25 mouse cellular contexts compared by ENCODE assay signal in the genomic region with DNA sequence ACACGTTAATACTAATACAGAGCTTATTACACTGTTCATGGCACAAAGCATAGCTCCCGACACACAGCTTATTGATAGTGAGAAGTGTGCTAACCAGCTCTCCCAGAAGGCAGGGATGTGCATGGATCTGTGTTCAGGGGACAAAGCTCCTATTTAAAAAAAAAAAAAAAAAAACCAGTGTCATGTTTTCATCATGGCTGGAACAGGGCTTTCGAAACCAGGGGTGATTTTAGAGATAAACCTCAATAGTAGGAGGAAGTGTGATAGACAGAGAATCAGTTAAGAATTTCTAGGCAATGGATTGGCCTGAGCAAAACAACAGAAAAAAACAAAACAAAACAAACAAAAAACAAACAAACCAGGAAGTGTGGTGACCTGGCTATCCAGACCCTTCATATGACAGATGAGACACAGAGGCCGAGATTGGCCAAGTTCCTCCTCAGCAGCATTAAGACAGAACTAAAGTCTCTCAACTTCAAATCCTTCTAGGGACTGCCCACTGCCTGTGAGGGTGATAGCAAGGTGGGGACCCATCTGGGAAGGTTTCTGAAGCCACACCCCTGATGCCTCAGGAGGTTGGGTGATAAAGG. TPM values are rescaled to one million over a fixed set of nuclear protein-coding genes. Genes with fewer than 3 reads are reported as not detected.
DNase-seq lines count a peak whose midpoint lies in the region; ATAC-seq and TF ChIP-seq lines count a peak whose summit lies in the region.
"Had no signal": no experiment of that assay in that cellular context is flagged by ENCODE, and none has a peak within 500 bp of the region (broad histone marks: within the 10 kb centered on the region; RNA-seq: fewer than 3 reads in every experiment).

No protein-coding gene starts in this region.

- dilution Hi-C loops in CH12.LX (cut with MboI; ENCODE audit: extremely low pct_ligation_motif_present, extremely low pct_unique_long_range_greater_than_20kb, low sequenced_read_pairs) = no loop called here

- in situ Hi-C loops in CH12.LX (cut with MboI; ENCODE audit: low pct_ligation_motif_present, low pct_unique_long_range_greater_than_20kb, low sequenced_read_pairs) = no loop called here

- H3K36me3 ChIP-seq in CH12.LX (replicated peaks in 1 of 2; ENCODE audit: control insufficient read depth in 1 of 2, insufficient read depth in 1 of 2, low read length in 1 of 2) = peaks cover 0 to 18% of the 10 kb centered on the region in 2 experiments
- H3K36me3 ChIP-seq in hindbrain, embryonic 12.5 days = no peaks in the 10 kb centered on the region
- H3K36me3 ChIP-seq: heart, embryonic 10.5 days; limb, embryonic 13.5 days; liver, embryonic 13.5 days; midbrain, embryonic 12.5 days had no signal

- no peak for TF ChIP-seq POLR2A in CH12.LX (IDR thresholded peaks at IDR 0.05; ENCODE audit: low read depth, low read length)

- TF ChIP-seq RAD21 in CH12.LX (IDR thresholded peaks at IDR 0.05; ENCODE audit: low read depth, low read length) = no peak

- H3K4me2 ChIP-seq in CH12.LX (ENCODE audit: insufficient read depth, low read depth, poor library complexity, severe bottlenecking) = no peak overlapping the region
- no peak overlapping the region for H3K4me2 ChIP-seq in hindbrain, embryonic 12.5 days (replicated peaks)
- H3K4me2 ChIP-seq: forebrain, embryonic 13.5 days; limb, embryonic 13.5 days; liver, embryonic 13.5 days; lung, embryonic 14.5 days; midbrain, embryonic 12.5 days had no signal

- ATAC-seq in monocyte, adult 5-6 weeks (replicated peaks; ENCODE audit: insufficient number of reproducible peaks, low FRiP score, low TSS enrichment, poor library complexity, severe bottlenecking) = peak; percentile 41
- ATAC-seq in hindbrain, embryonic 12.5 days (ENCODE audit: low FRiP score) = no peak
- ATAC-seq: forebrain, embryonic 13.5 days; hindbrain, embryonic 16.5 days; intestine, embryonic 16.5 days; Patski had no signal

- no peaks in the 10 kb centered on the region for H3K27me3 ChIP-seq in CH12.LX (replicated peaks)
- H3K27me3 ChIP-seq in hindbrain, embryonic 12.5 days = peaks cover 9% of the 10 kb centered on the region
- H3K27me3 ChIP-seq: Patski had no signal

- H3K9me3 ChIP-seq in CH12.LX (replicated peaks; ENCODE audit: low read length) = peaks cover under 1% of the 10 kb centered on the region
- H3K9me3 ChIP-seq in hindbrain, embryonic 12.5 days (replicated peaks) = no peaks in the 10 kb centered on the region
- H3K9me3 ChIP-seq: forebrain, embryonic 13.5 days; heart, embryonic 10.5 days; limb, embryonic 13.5 days; liver, embryonic 13.5 days; midbrain, embryonic 12.5 days had no signal

- H3K27ac ChIP-seq in CH12.LX (ENCODE audit: insufficient read depth, low read depth) = no peak overlapping the region
- no peak overlapping the region for H3K27ac ChIP-seq in hindbrain, embryonic 12.5 days
- H3K27ac ChIP-seq: forebrain, embryonic 13.5 days; gastrocnemius, adult 2 months; heart, embryonic 10.5 days; limb, embryonic 13.5 days; liver, embryonic 13.5 days; midbrain, embryonic 12.5 days; stomach, postnatal 0 days had no signal

- H3K4me1 ChIP-seq in CH12.LX (ENCODE audit: control insufficient read depth in 1 of 2, insufficient read depth in 2 of 2) = peaks cover 42 to 87% of the 10 kb centered on the region in 2 experiments
- H3K4me1 ChIP-seq in hindbrain, embryonic 12.5 days = peaks cover 27% of the 10 kb centered on the region

- TF ChIP-seq EP300 in CH12.LX (IDR thresholded peaks at IDR 0.05; ENCODE audit: low read length) = no peak

- no peaks in the 10 kb centered on the region; the same call in 1 of the 2 replicates for H3K79me2 ChIP-seq in CH12.LX (replicated peaks; ENCODE audit: control insufficient read depth, extremely low read depth, insufficient read depth, poor library complexity, severe bottlenecking)

- DNase-seq in A20 (ENCODE audit: low read depth, low spot score) (peak; percentile 27), CH12.LX (ENCODE audit: extremely low read depth) (no peak)
- DNase-seq in induced T-regulatory cell, adult 2 months (ENCODE audit: low read depth) = peak; percentile 59
- no peak for DNase-seq in cerebellum, adult 11 months
- DNase-seq in cerebellum, postnatal 36 days = no peak
- DNase-seq: adrenal gland, adult 2 months; cerebellum, adult 2 months; cerebellum, postnatal 25 days; gastrocnemius, adult 2 months; kidney, adult 9 months; kidney, postnatal 14 days; liver, embryonic 13.5 days; lung, embryonic 14.5 days; right cerebral cortex, postnatal 4 days; thymus, adult 2 months had no signal

- WGBS in hindbrain, embryonic 12.5 days = 62% methylated on average over 4 of the region's 4 CpGs

- no peak overlapping the region for H3K4me3 ChIP-seq in CH12.LX (replicated peaks in 1 of 3; ENCODE audit: low read depth in 2 of 3, low read length in 2 of 3, poor library complexity in 1 of 3)
- H3K4me3 ChIP-seq in hindbrain, embryonic 12.5 days = no peak overlapping the region
- H3K4me3 ChIP-seq: forebrain, embryonic 13.5 days; gastrocnemius, adult 2 months; heart, embryonic 10.5 days; limb, embryonic 13.5 days; liver, embryonic 13.5 days; midbrain, embryonic 12.5 days had no signal

- no peak for TF ChIP-seq CTCF in CH12.LX (conservative IDR thresholded peaks at IDR 0.05 in 1 of 2, IDR thresholded peaks at IDR 0.05 in 1 of 2; ENCODE audit: low read depth in 2 of 2, low read length in 2 of 2)

- H3K9ac ChIP-seq in CH12.LX (ENCODE audit: insufficient read depth, low read depth) = no peak overlapping the region
- H3K9ac ChIP-seq in hindbrain, embryonic 12.5 days = no peak overlapping the region
- H3K9ac ChIP-seq: forebrain, embryonic 13.5 days; limb, embryonic 13.5 days; liver, embryonic 13.5 days; lung, embryonic 14.5 days; midbrain, embryonic 12.5 days had no signal

TF ChIP-seq in CH12.LX, 34 proteins besides CTCF, POLR2A, EP300 and RAD21:
- TF ChIP-seq IRF4 (IDR thresholded peaks at IDR 0.05; ENCODE audit: low read depth, low read length) = no peak
- TF ChIP-seq BHLHE40 (IDR thresholded peaks at IDR 0.05; ENCODE audit: low read depth, low read length) = no peak
- TF ChIP-seq TBP (conservative IDR thresholded peaks at IDR 0.05; ENCODE audit: low read depth, low read length) = no peak
- TF ChIP-seq NRF1 (IDR thresholded peaks at IDR 0.05; ENCODE audit: low read depth, low read length) = no peak
- TF ChIP-seq MXI1 (IDR thresholded peaks at IDR 0.05; ENCODE audit: low read depth, low read length) = no peak
- TF ChIP-seq CHD2 (IDR thresholded peaks at IDR 0.05; ENCODE audit: low read length) = no peak
- peak; percentile 51 for TF ChIP-seq ZNF384 (IDR thresholded peaks at IDR 0.05; ENCODE audit: low read depth, low read length)
- TF ChIP-seq JUND (conservative IDR thresholded peaks at IDR 0.05; ENCODE audit: low read depth, low read length) = no peak
TF ChIP-seq in CH12.LX: peak in this region for 1.

RNA-seq across cellular contexts. Expression of a gene that starts 51.1 kb away (rescaled TPM):
- total RNA-seq in CH12.LX (2012; rRNA removed) (7.1 and 8.6 TPM in 2 replicates), CH12.LX (2014; rRNA removed) (9.3 and 10.0 TPM in 2 replicates)
- 9.5 and 10.9 TPM in 2 replicates for polyA plus RNA-seq in CH12.LX (2012; ENCODE audit: insufficient read length, low read depth)
- total RNA-seq in monocyte, adult 5-6 weeks (2017) = 128 to 224 TPM (median 134 TPM) in 3 replicates
- polyA plus RNA-seq in hindbrain, embryonic 12.5 days (2016; fragmentation: Nextera tagmentation; extraction: Ambion mirVana) = 16.3 and 22.3 TPM in 2 replicates

Comparison
In these comparisons a context has a peak if more than half of its experiments do, and no peak if none do; other contexts are left out.
1. DNase-seq: peak in A20 (single experiment) and induced T-regulatory cell, adult 2 months (single experiment); none in CH12.LX (single experiment), cerebellum, adult 11 months (single experiment) and cerebellum, postnatal 36 days (0 of 2).
2. RNA of a gene that starts 51.1 kb away (total RNA-seq): 128 to 224 TPM in monocyte, adult 5-6 weeks; 7.1 to 10.0 TPM in CH12.LX; every median in the first group is over 10 times any median in the second.